Mouse (Mus musculus): ENCODE data around the gene Adgrd1. TPM values are rescaled to one million over a fixed set of nuclear protein-coding genes. Genes with fewer than 3 reads are reported as not detected.

Adgrd1 gene
- polyA plus RNA-seq, 2 experiments, result 0.09 TPM

DNA sequence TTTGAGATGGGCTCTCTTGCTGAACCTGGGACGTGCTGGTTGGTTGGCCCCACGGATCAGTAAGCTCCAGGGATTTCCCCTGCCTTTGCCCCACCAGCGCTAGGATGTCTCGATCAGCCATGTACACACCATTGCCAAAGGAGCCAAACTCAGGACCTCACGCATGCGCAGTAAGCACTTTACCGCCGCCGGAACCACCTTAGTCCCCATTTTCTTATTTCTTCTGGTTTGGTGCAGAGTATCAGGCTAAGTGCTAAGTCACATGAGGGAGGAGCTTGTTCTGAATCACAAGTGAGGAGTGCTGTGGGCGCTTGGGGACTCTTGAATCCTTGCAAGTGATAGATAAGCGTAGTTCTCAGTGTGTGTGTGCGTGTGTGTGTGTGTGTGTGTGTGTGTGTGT lies 31.2 kb upstream of the Adgrd1 start:
- no peaks in the 10 kb centered on the region for H3K36me3 ChIP-seq (replicated peaks; ENCODE audit: control insufficient read depth, insufficient read depth, low read depth)
- no peak for DNase-seq (ENCODE audit: low read depth in 3 of 3, low spot score in 3 of 3)
- no peaks in the 10 kb centered on the region for H3K4me1 ChIP-seq (replicated peaks; ENCODE audit: control insufficient read depth in 2 of 2, insufficient read depth in 2 of 2, low read length in 1 of 2)
- no peaks in the 10 kb centered on the region for H3K9me3 ChIP-seq (ENCODE audit: control insufficient read depth, low read length)
- 67% methylated on average over 12 of the region's 12 CpGs for whole genome bisulfite sequencing (ENCODE audit: insufficient replicate concordance)
- no peak overlapping the region for H3K9ac ChIP-seq (replicated peaks)
- H3K27me3 ChIP-seq (ENCODE audit: control insufficient read depth, insufficient read depth, low read length), result no peaks in the 10 kb centered on the region
- no peak overlapping the region for H3K4me3 ChIP-seq (ENCODE audit: insufficient read depth in 1 of 2, low read depth in 2 of 2, low read length in 2 of 2)
- no peak for TF ChIP-seq CTCF (IDR thresholded peaks at IDR 0.05; ENCODE audit: low read depth)
- no peak for TF ChIP-seq EP300 (IDR thresholded peaks at IDR 0.05; ENCODE audit: low read depth)
- H3K4me2 ChIP-seq (ENCODE audit: low read depth), result no peak overlapping the region
- no peak overlapping the region for H3K27ac ChIP-seq
- no peak for ATAC-seq (ENCODE audit: insufficient read depth)

DNA sequence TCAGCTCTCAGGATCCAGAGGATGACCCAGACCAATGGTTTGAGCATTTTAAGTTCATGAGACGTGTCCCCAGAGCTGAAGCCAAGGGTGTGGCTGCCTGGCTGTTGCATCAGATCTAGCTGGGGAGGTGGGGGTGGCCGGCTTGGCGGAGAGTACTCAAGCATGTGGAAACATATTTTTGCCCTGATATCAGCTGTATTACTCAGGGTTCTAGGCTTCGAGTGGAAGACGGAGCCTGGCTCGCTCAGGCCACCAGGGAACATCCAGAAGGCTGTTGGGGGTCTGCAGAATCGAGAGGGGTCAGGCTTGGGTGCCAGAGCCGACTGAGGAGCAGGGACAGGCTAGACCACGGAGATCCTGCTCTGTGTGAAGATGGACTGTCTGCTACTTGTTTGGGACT lies 30.6 kb upstream of the Adgrd1 start:
- H3K36me3 ChIP-seq (replicated peaks; ENCODE audit: control insufficient read depth, insufficient read depth, low read depth), result no peaks in the 10 kb centered on the region
- 37% methylated on average over 9 of the region's 9 CpGs for WGBS (ENCODE audit: insufficient replicate concordance)
- H3K9me3 ChIP-seq (ENCODE audit: control insufficient read depth, low read length), result no peaks in the 10 kb centered on the region
- H3K27ac ChIP-seq, result no peak overlapping the region
- ATAC-seq (ENCODE audit: insufficient read depth) (no peak), DNase-seq (ENCODE audit: low read depth in 3 of 3, low spot score in 3 of 3) (no peak)
- no peak overlapping the region for H3K4me2 ChIP-seq (ENCODE audit: low read depth)
- no peak overlapping the region for H3K4me3 ChIP-seq (ENCODE audit: insufficient read depth in 1 of 2, low read depth in 2 of 2, low read length in 2 of 2)
- H3K4me1 ChIP-seq (replicated peaks; ENCODE audit: control insufficient read depth in 2 of 2, insufficient read depth in 2 of 2, low read length in 1 of 2), result no peaks in the 10 kb centered on the region
- H3K9ac ChIP-seq (replicated peaks), result no peak overlapping the region
- H3K27me3 ChIP-seq (ENCODE audit: control insufficient read depth, insufficient read depth, low read length), result no peaks in the 10 kb centered on the region
- TF ChIP-seq CTCF (IDR thresholded peaks at IDR 0.05; ENCODE audit: low read depth) (no peak), EP300 (IDR thresholded peaks at IDR 0.05; ENCODE audit: low read depth) (no peak)

DNA sequence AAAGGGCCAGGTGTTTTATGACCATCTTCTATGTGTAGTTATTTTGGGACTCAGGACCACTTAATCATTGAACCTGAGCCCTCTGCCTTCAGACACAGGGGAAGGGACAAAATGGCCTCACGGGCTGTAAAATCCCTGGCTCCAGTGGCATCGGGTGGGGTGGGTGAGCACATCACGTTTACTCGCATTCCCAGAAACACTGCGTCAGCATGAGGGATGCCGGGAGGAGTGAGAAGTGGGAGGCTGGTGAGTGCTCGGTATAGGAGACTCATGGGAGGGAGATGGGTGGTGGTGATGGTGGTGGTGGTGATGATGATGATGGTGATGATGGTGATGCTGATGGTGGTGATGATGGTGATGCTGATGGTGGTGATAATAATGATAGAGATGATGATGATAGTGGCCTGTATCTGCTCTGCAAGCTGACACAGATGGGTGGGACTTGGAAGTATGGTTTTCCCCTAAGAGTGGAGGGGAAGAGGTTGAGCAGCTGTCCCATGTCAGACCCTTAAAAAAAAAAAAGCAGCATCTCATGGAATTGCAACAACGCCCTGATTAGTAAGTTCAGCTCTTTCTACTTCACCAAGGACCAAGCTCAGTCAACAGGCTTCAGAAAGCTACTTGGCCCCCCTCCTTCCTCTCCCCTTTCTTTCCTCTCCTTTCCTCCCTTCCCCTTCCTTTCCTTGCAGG lies 29.9 kb upstream of the Adgrd1 start:
- WGBS (ENCODE audit: insufficient replicate concordance), result 73% methylated on average over 8 of the region's 8 CpGs
- no peak for DNase-seq (ENCODE audit: low read depth in 3 of 3, low spot score in 3 of 3)

DNA sequence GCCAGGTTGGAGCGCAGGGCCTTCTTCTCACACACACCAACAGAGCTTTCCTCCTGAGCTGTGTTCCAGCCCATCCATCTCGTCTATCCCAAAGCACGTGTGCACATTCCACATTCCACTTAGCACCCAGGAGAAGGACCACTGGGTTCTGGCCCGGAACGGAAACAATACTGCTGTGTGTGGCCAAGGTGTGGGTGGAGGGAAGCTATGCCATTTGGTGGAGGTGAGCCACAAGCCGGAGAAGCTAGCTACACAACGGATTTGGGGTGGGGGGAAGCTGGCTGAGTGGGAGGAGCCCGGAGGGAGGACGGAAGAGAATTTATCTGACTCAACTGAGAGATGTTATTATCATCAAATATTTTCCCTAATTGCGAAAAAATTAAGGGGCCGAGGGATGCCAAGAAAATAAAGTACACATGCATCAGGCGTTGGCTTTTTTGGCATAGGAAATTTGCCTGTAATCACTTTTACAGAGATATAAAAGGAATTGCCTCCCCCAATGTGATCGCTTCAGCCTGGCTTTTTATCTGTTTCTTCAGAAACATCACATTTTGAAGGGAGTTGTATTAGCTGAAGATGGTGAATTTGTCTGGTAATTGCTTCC lies 29.2 kb upstream of the Adgrd1 start:
- Histone ChIP-seq H3K36me3 (replicated peaks; ENCODE audit: control insufficient read depth, insufficient read depth, low read depth) (no peaks in the 10 kb centered on the region), H3K4me3 (ENCODE audit: insufficient read depth in 1 of 2, low read depth in 2 of 2, low read length in 2 of 2) (no peak overlapping the region), H3K9me3 (ENCODE audit: control insufficient read depth, low read length) (no peaks in the 10 kb centered on the region), H3K4me1 (replicated peaks; ENCODE audit: control insufficient read depth in 2 of 2, insufficient read depth in 2 of 2, low read length in 1 of 2) (no peaks in the 10 kb centered on the region), H3K27ac (no peak overlapping the region), H3K27me3 (ENCODE audit: control insufficient read depth, insufficient read depth, low read length) (no peaks in the 10 kb centered on the region), H3K9ac (replicated peaks) (no peak overlapping the region), H3K4me2 (ENCODE audit: low read depth) (no peak overlapping the region)
- 55% methylated on average over 13 of the region's 13 CpGs for WGBS (ENCODE audit: insufficient replicate concordance)
- DNase-seq (ENCODE audit: low read depth in 3 of 3, low spot score in 3 of 3) (no peak), ATAC-seq (ENCODE audit: insufficient read depth) (no peak)
- TF ChIP-seq EP300 (IDR thresholded peaks at IDR 0.05; ENCODE audit: low read depth) (no peak), CTCF (IDR thresholded peaks at IDR 0.05; ENCODE audit: low read depth) (no peak)

More for the DNA sequence above, 29.9 kb upstream of the Adgrd1 start:
- H3K27ac ChIP-seq, result no peak overlapping the region
- no peak overlapping the region for H3K9ac ChIP-seq (replicated peaks)
- no peaks in the 10 kb centered on the region for H3K9me3 ChIP-seq (ENCODE audit: control insufficient read depth, low read length)
- ATAC-seq (ENCODE audit: insufficient read depth), result no peak
- H3K4me3 ChIP-seq (ENCODE audit: insufficient read depth in 1 of 2, low read depth in 2 of 2, low read length in 2 of 2), result no peak overlapping the region
- H3K36me3 ChIP-seq (replicated peaks; ENCODE audit: control insufficient read depth, insufficient read depth, low read depth), result no peaks in the 10 kb centered on the region
- no peak overlapping the region for H3K4me2 ChIP-seq (ENCODE audit: low read depth)
- H3K27me3 ChIP-seq (ENCODE audit: control insufficient read depth, insufficient read depth, low read length), result no peaks in the 10 kb centered on the region
- H3K4me1 ChIP-seq (replicated peaks; ENCODE audit: control insufficient read depth in 2 of 2, insufficient read depth in 2 of 2, low read length in 1 of 2), result no peaks in the 10 kb centered on the region
- TF ChIP-seq CTCF (IDR thresholded peaks at IDR 0.05; ENCODE audit: low read depth), result no peak
- no peak for TF ChIP-seq EP300 (IDR thresholded peaks at IDR 0.05; ENCODE audit: low read depth)

DNA sequence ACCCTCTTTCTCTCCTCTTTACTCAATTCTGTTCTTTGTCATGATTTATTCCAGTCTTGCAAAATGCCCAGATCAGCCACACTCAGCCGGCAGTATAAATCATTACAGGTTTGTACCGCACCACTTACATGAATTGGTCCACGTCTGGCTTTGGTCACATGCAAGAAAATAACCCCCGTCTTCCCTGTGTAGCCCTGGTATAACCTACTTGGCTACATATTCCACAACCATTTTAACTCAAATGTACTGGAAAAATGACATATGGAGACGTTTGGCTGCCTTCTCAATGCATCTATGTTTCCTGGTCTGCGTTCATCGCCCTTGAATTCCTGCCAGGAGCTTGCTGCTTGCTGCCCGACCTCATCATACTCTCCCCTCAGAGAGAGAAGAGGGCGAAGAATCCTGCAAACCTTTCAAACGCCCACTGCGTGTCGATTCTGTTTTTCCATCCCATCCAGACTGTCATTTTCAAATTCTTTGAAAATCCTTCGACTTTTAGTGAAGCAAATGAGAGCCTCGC lies 24.7 kb upstream of the Adgrd1 start:
- Histone ChIP-seq H3K27me3 (ENCODE audit: control insufficient read depth, insufficient read depth, low read length) (no peaks in the 10 kb centered on the region), H3K36me3 (replicated peaks; ENCODE audit: control insufficient read depth, insufficient read depth, low read depth) (no peaks in the 10 kb centered on the region), H3K9ac (replicated peaks) (no peak overlapping the region), H3K4me1 (replicated peaks; ENCODE audit: control insufficient read depth in 2 of 2, insufficient read depth in 2 of 2, low read length in 1 of 2) (no peaks in the 10 kb centered on the region), H3K4me2 (ENCODE audit: low read depth) (no peak overlapping the region), H3K27ac (no peak overlapping the region), H3K4me3 (ENCODE audit: insufficient read depth in 1 of 2, low read depth in 2 of 2, low read length in 2 of 2) (no peak overlapping the region), H3K9me3 (ENCODE audit: control insufficient read depth, low read length) (no peaks in the 10 kb centered on the region)
- WGBS (ENCODE audit: insufficient replicate concordance), result 70% methylated on average over 14 of the region's 14 CpGs
- TF ChIP-seq EP300 (IDR thresholded peaks at IDR 0.05; ENCODE audit: low read depth), result no peak
- no peak for ATAC-seq (ENCODE audit: insufficient read depth)
- no peak for DNase-seq (ENCODE audit: low read depth in 3 of 3, low spot score in 3 of 3)
